Mouse (Mus musculus): Measurements from ENCODE around the gene Rab11a.
A peak's percentile ranks its signal among the peaks of the same experiment; 100 is the strongest.
"Not testable (repeated sequence)": the region's sequence is repeated elsewhere in the genome, so short reads cannot be mapped to it uniquely, and the experiment has no call there.

The Rab11a gene

GRCm38 (mm10) chr9:64742453-64742852 is 4.9 kb upstream of the Rab11a start:
- DNase-seq (ENCODE audit: low spot score): no peak

- no peak for DNase-seq (ENCODE audit: low spot score)
Measured at GRCm38 (mm10) chr9:64739001-64739400, 1.4 kb upstream of the Rab11a start.

DNA sequence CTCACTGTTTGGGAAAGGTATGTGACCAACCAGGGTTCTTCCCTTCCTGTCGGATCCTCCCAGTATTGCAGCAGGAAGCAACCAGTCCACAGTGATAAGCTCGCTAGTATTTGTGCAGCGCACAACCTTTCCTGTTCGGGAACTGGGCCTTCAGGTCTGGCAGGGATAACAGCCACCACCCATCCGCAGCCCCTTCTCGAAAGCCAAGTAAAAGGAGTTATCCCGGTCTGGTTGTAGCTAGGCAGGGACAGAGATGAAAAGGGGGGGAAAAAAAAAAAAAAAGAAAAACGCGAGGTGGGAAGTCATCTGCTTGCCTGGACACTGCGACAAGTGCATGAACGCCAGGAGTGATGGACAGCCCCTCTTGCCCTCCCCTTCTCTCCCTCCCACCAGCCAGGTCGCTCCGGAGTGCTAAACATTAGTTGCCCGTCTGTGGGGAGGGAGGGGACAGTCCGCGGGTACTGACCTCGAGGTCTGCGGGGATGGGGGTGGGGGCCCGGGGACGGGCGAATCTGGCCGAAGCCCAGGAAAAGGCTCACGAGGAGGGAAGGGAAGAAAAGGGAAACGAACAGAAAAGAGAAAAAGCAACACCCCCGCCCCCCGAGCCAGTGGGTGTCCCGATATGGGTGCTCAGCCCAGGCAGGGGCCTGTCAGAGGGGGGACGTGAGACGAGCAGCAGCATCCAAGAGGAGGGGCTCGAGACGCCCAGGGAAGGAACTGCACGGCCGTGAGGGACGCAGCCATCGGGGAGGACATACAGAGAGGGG is 736 bp downstream of the Rab11a start:
- no peak for DNase-seq (ENCODE audit: low spot score)

DNA sequence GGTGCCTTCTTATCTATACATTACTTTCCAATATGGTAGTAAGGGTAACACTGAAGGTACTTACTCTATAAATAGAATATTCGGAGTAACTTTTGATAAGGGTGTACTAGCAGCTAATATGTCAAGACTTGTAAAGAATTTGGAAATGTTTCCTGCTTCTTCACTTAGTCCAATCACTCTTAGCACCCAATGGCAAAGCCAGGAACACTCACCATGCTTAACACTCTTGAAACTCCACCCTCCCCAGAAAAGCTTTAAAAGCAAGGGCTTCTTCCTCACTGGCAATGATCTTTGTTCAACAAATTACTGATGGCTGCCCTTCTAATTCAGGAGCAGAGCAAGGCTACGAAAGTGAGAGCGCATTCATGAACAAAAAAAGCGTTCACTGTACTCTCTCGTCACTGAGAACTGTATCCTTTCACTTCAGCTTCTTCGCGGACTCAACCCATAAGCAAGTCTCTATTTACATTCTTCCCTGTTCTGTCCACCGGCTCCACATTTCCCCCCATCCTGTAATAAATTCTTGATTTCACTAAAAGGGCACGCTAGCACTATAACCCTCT is 1.4 kb downstream of the Rab11a start:
- no peak for DNase-seq (ENCODE audit: low spot score)

GRCm38 (mm10) chr9:64734992-64735391 is 2.6 kb downstream of the Rab11a start:
- DNase-seq (ENCODE audit: low spot score): not testable (repeated sequence)

DNA sequence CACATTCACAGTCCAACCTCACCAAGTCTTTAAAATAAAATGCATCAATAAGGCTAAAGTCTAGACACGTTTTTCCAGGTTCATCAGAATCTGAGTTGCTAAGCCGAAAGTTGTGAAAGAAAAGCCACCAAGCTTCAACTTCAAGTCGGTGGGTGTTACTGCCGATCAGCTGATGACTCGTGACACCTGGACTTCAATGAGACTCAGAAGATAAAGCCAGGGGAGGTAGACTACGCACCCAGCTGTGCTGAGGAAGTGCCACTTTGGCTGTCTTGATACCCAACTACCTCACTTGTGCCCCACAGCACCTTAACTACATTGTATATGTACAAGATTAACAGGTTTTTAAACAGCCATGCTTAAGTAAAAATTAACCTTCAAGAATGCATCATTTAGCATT is 3.4 kb downstream of the Rab11a start:
- DNase-seq (ENCODE audit: low spot score): no peak

- DNase-seq (ENCODE audit: low spot score): no peak
Measured at GRCm38 (mm10) chr9:64731029-64731560, 6.5 kb downstream of the Rab11a start.

DNA sequence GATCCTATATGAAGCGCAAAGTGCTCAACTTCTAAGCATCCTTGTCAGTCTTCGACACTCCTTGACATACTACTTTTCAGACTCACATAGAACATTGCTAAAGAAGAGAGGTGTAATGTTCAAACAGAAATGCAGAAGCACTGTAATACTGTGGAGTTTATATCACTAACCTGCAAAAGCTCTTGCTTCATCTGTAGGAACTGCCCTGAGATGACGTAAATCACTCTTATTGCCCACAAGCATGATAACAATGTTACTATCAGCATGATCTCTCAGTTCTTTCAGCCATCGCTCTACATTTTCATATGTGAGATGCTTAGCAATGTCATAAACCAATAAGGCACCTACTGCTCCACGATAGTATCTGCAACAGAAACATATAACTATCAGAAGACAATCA is 11.1 kb downstream of the Rab11a start:
- DNase-seq (ENCODE audit: low spot score): no peak

DNA sequence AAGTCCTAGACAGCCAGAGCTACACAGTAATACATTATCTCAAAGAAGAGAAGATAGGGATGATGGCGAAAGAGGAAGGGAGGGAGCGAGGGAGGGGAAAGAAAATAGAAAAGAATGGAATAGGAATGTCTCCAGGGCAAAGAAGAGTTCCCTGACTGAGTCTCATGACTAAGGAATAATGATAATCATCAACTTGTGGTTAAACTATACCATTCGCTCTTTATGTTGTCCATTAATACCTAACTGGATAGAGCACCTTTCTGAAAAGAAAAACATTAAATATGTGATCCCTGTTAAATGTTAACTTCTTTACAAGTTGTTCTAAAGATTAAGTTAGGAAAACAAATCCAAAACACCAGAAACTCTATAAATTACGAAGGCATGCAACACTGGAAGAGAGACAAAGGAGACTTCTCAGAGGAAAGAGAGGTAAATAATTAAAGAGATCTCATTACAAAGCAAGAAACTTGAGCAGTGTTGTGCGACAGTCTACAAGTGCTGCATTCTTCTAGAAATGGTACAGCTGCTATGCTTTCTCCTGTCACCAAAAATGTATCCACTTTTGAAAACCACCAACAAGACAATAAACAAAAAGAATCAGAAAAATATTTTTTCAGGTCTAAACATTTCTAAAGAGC is 17.9 kb downstream of the Rab11a start:
- no peak for DNase-seq (ENCODE audit: low spot score)

DNA sequence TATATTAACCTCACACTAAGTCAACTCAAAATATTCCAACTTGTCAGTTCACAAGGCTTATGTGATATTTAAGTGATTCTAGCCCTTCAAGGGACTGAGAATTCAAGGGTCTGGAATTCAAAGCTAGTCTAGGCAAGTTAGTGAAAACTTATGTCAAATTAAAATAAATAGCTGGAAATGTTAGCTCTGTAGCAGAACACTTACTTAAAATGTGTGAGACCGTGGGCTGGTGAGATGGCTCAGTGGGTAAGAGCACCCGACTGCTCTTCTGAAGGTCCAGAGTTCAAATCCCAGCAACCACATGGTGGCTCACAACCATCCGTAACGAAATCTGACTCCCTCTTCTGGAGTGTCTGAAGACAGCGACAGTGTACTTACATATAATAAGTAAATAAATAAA is 27.3 kb downstream of the Rab11a start:
- not testable (repeated sequence) for DNase-seq (ENCODE audit: low spot score)

GRCm38 (mm10) chr9:64704073-64704840 is 33.3 kb downstream of the Rab11a start:
- DNase-seq (ENCODE audit: low spot score): no peak

DNA sequence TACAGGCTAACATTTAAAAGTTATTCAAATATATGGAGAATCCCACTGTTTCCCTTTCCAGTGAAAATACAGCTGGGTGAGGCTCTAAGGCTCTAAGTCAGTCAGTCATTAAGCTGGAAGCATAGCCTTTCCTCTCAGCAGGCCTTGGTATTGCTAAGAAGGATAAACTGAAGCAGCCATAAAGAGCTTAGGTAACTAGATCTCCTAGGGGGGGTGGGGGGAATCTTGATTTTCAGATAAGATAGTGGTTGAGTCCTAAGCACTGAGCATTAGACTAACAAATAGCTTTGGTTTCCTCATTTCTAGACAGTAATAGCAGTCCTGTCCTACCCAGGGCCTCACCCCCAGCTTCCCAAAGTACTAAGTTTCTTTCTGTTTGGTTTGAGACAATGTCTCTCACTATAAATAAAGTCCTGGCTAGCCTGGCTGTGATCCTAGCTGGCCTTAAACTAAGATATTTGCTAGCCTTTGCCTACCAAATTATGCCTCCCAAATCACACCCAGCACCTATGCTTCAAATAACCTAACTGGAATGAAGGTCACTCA is 34.1 kb downstream of the Rab11a start:
- DNase-seq (ENCODE audit: low spot score): no peak

DNA sequence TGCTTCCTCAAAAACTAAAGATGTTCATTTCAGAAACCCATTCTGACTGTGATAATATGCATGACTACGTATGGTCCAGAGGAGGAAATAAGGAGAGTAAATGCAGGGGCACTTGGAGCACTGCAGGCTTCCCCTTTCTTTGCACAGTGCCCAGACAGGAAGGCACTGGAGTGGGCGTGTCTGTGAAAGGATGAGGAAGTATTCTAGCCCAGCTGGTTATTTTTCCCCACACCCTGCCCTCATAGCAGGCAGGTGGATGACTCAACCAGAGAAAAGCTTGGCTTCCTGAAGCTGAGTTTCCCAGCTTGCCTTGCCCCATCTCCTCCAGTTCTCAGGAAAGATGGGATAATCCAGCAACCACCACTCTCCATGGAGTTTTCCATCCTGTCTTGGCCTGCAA is 34.6 kb downstream of the Rab11a start:
- no peak for DNase-seq (ENCODE audit: low spot score)

GRCm38 (mm10) chr9:64702391-64702790 is 35.2 kb downstream of the Rab11a start:
- no peak for DNase-seq (ENCODE audit: low spot score)

GRCm38 (mm10) chr9:64701651-64702050 is 35.9 kb downstream of the Rab11a start:
- peak; percentile 35 for DNase-seq (ENCODE audit: low spot score)

GRCm38 (mm10) chr9:64700451-64701311 is 36.9 kb downstream of the Rab11a start:
- DNase-seq (ENCODE audit: low spot score): no peak

GRCm38 (mm10) chr9:64698586-64698985 is 39.0 kb downstream of the Rab11a start:
- no peak for DNase-seq (ENCODE audit: low spot score)

DNA sequence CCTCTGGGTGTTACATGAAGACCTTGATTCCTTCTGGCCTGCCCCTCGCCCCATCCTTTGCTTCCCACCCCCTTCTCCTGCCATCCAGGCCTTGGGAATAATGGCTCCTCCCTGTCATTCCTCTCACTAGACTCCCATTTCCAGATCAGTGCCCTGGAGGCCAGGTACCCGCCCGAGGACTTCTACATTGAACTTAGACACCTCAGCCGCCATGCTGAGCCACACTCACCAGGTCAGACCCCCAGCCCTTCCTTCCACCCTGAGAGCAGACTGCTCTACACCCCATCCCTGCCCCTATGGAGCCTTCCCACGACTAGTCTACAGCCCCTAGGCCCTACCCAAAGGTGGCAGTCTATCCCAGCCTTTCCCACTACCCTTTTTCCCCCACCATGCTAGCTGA is 39.9 kb downstream of the Rab11a start:
- DNase-seq (ENCODE audit: low spot score): no peak

DNA sequence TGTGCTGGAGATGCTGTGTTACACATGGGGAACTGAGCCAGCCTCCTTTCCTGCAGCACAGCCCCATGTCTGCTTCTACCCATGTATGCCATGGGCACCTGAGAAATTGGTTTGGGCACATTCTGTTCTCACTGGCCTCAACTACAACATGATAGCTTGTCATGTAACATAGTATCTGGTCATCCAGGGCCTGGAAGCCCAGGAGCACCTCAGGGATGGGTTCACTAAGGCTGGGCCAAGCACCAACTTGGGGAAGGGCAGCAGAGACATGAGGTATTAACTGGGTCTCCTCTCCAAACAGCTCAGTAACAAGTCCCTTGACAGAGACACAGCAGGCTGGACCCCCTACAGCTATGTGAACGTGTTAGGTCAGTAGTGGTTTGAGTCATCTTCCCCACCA is 40.6 kb downstream of the Rab11a start:
- no peak for DNase-seq (ENCODE audit: low spot score)

GRCm38 (mm10) chr9:64696404-64696803 is 41.2 kb downstream of the Rab11a start:
- no peak for DNase-seq (ENCODE audit: low spot score)

GRCm38 (mm10) chr9:64695266-64695665 is 42.3 kb downstream of the Rab11a start:
- DNase-seq (ENCODE audit: low spot score): no peak

Measured in layer of hippocampus, adult 9-10 months (tissue).